Mouse (Mus musculus) C2C12 (cell line): ENCODE data around the gene Hnrnpa1.

Source experiments
- CTCF ChIP-seq: IDR thresholded peaks from one replicate; pipeline ENCODE4 v1.5.1; 2011; ENCODE audit not compliant: control insufficient read depth, insufficient read depth, insufficient read length
- FOSL1 ChIP-seq: IDR thresholded peaks from one replicate; pipeline ENCODE4 v1.8.0; 2011; ENCODE audit warnings: mild to moderate bottlenecking, low read length; ENCODE audit not compliant: poor library complexity, insufficient read depth, severe bottlenecking
- MAX ChIP-seq: IDR thresholded peaks from one replicate; pipeline ENCODE4 v1.6.1; 2011; ENCODE audit warnings: mild to moderate bottlenecking, control low read depth
- MYOD1 ChIP-seq: IDR thresholded peaks from one replicate; pipeline ENCODE4 v1.6.1; 2011; ENCODE audit warnings: low read depth; ENCODE audit not compliant: control insufficient read depth, insufficient read length
- USF1 ChIP-seq: IDR thresholded peaks from one replicate; pipeline ENCODE4 v1.6.1; 2011; ENCODE audit warnings: low read depth, mild to moderate bottlenecking, control low read depth, moderate library complexity

- peak; percentile 99 for TF ChIP-seq USF1
- no peak for TF ChIP-seq CTCF
- no peak for TF ChIP-seq MAX
- no peak for TF ChIP-seq FOSL1
- no peak for TF ChIP-seq MYOD1
These were observed 32.4 kb downstream of the Hnrnpa1 start, which contains the start of gene Copz1 for GRCm38 (mm10) chr15:103272419-103273279.
